24 mouse cellular contexts compared by ENCODE assay signal in the genomic region with DNA sequence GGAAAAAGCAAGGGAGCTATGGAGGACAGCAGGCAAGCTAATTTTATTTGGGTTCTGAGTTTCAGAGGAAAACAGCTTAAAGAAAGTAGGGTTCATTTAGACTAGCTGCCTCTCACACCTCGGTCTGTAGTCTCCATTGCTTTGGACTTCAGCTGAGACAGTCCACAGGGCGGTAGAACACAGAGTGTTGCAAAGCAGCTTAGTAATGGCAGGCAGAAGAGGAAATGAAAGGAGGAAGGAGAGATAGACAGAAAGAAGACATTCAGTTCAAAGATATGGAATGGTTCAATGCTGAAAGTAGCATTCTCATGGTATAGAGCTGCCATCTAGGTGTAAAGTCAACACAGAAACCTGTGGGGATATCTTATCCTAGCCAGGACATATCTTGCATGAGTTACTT.
DNase-seq lines count a peak whose midpoint lies in the region; ATAC-seq and TF ChIP-seq lines count a peak whose summit lies in the region.
"Had no signal": no experiment of that assay in that cellular context is flagged by ENCODE, and none has a peak within 500 bp of the region (broad histone marks: within the 10 kb centered on the region; RNA-seq: fewer than 3 reads in every experiment).

No protein-coding gene starts in this region.

- WGBS in stomach, postnatal 0 days: 91% methylated on average over 2 of the region's 2 CpGs

- no peak overlapping the region for H3K4me2 ChIP-seq in stomach, postnatal 0 days (replicated peaks; ENCODE audit: low read depth)
- H3K4me2 ChIP-seq: forebrain, embryonic 13.5 days; heart, embryonic 13.5 days; hindbrain, embryonic 12.5 days; hindbrain, embryonic 15.5 days had no signal

- H3K36me3 ChIP-seq in stomach, postnatal 0 days (ENCODE audit: control insufficient read depth, insufficient read depth, low read length): no peaks in the 10 kb centered on the region
- H3K36me3 ChIP-seq: forebrain, embryonic 10.5 days; heart, embryonic 13.5 days; hindbrain, embryonic 12.5 days; hindbrain, embryonic 15.5 days had no signal

- H3K4me3 ChIP-seq in layer of hippocampus, adult 2 months: no peak overlapping the region
- H3K4me3 ChIP-seq in stomach, postnatal 0 days (ENCODE audit: low read depth, low read length): no peak overlapping the region
- H3K4me3 ChIP-seq: forebrain, embryonic 10.5 days; forebrain, embryonic 13.5 days; gastrocnemius, adult 2 months; heart, embryonic 13.5 days; hindbrain, embryonic 12.5 days; hindbrain, embryonic 15.5 days had no signal

- H3K9me3 ChIP-seq in stomach, postnatal 0 days (ENCODE audit: control insufficient read depth, low read length): no peaks in the 10 kb centered on the region
- H3K9me3 ChIP-seq: forebrain, embryonic 10.5 days; forebrain, embryonic 13.5 days; heart, embryonic 13.5 days; hindbrain, embryonic 12.5 days; hindbrain, embryonic 15.5 days had no signal

- no peak for TF ChIP-seq CTCF in layer of hippocampus, adult 2 months (conservative IDR thresholded peaks at IDR 0.05)
- TF ChIP-seq CTCF in stomach, postnatal 0 days (IDR thresholded peaks at IDR 0.05; ENCODE audit: low read depth): no peak

- no peaks in the 10 kb centered on the region for H3K27me3 ChIP-seq in stomach, postnatal 0 days (ENCODE audit: control insufficient read depth, insufficient read depth, low read length)
- H3K27me3 ChIP-seq: forebrain, embryonic 13.5 days; heart, embryonic 13.5 days; hindbrain, embryonic 12.5 days; hindbrain, embryonic 15.5 days had no signal

- DNase-seq in layer of hippocampus, adult 2 months (ENCODE audit: low spot score in 2 of 2): no peak
- DNase-seq in layer of hippocampus, postnatal 25 days (ENCODE audit: extremely low spot score in 1 of 2, low spot score in 1 of 2): no peak
- DNase-seq in stomach, postnatal 0 days (ENCODE audit: low spot score): no peak
- DNase-seq in right cerebral cortex, postnatal 14 days: no peak
- DNase-seq: adrenal gland, adult 2 months; adrenal gland, postnatal 14 days; B cell, adult 2 months; cerebellum, adult 11-12 months; cerebellum, adult 8-10 months; cerebellum, postnatal 10 days; cerebellum, postnatal 36 days; forebrain, postnatal 0 days; gastrocnemius, adult 2 months; gastrocnemius, postnatal 14 days; heart, adult 18-20 months; heart, postnatal 14 days; heart, postnatal 4 days had no signal

- no peaks in the 10 kb centered on the region for H3K4me1 ChIP-seq in stomach, postnatal 0 days (replicated peaks; ENCODE audit: control insufficient read depth, insufficient read depth)
- H3K4me1 ChIP-seq: forebrain, embryonic 10.5 days; forebrain, embryonic 13.5 days; hindbrain, embryonic 12.5 days; hindbrain, embryonic 15.5 days had no signal

- peak overlapping the region; percentile 62 for H3K27ac ChIP-seq in layer of hippocampus, adult 2 months
- H3K27ac ChIP-seq in stomach, postnatal 0 days (replicated peaks): no peak overlapping the region
- H3K27ac ChIP-seq: forebrain, embryonic 10.5 days; forebrain, embryonic 13.5 days; gastrocnemius, adult 2 months; heart, embryonic 13.5 days; hindbrain, embryonic 12.5 days; hindbrain, embryonic 15.5 days had no signal

- TF ChIP-seq EP300 in stomach, postnatal 0 days (optimal IDR thresholded peaks at IDR 0.05): no peak

- no peak overlapping the region for H3K9ac ChIP-seq in stomach, postnatal 0 days (ENCODE audit: low read length)
- H3K9ac ChIP-seq: forebrain, embryonic 13.5 days; forebrain, postnatal 0 days; heart, embryonic 13.5 days; hindbrain, embryonic 12.5 days; hindbrain, embryonic 15.5 days had no signal

- peak; percentile 77 for ATAC-seq in granulocyte monocyte progenitor cell, adult 5-6 weeks (replicated peaks; ENCODE audit: poor library complexity, severe bottlenecking)
- peak; percentile 76 for ATAC-seq in megakaryocyte progenitor cell, adult 5-6 weeks (replicated peaks; ENCODE audit: poor library complexity)
- ATAC-seq in stomach, postnatal 0 days (ENCODE audit: low FRiP score, low TSS enrichment): no peak
- ATAC-seq: forebrain, embryonic 13.5 days; forebrain, postnatal 0 days had no signal
